Mouse (Mus musculus) olfactory bulb, adult 2 months (tissue): ENCODE data around the gene Papolg.

Experiments
- CTCF ChIP-seq: fragments of 200-500 bp; IDR thresholded peaks from 2 replicates; pipeline ENCODE4 v1.5.1; 2012; ENCODE audit warnings: low read depth, mild to moderate bottlenecking, low read length, moderate library complexity; ENCODE audit not compliant: insufficient read depth
- POLR2A ChIP-seq: fragments of 200-500 bp; IDR thresholded peaks from 2 replicates; pipeline ENCODE4 v1.6.1; 2012; ENCODE audit warnings: mild to moderate bottlenecking, low read depth, low read length, moderate library complexity; ENCODE audit not compliant: insufficient read depth

- no peak for TF ChIP-seq CTCF
- TF ChIP-seq POLR2A: no peak
These were observed 8.9 kb upstream of the Papolg start for GRCm38 (mm10) chr11:23903909-23904308.
